Mouse (Mus musculus) midbrain, embryonic 10.5 days (tissue): ENCODE measurements around the gene Phyh. TPM values are rescaled to one million over a fixed set of nuclear protein-coding genes. Genes with fewer than 3 reads are reported as not detected.

ENCODE experiments used
- DNase-seq: peaks from one replicate; pipeline ENCODE4 v3.0.0-alpha.2; 2017; ENCODE audit warnings: low spot score
- H3K27ac ChIP-seq: fragments of 300-500 bp; sonication (generic); replicated peaks from 2 replicates; pipeline ENCODE4 v1.5.1; 2016; ENCODE audit warnings: mild to moderate bottlenecking
- H3K27me3 ChIP-seq: fragments of 300-500 bp; sonication (generic); 2 replicates; pipeline ENCODE4 v1.6.1; 2016; ENCODE audit warnings: low read depth, mild to moderate bottlenecking; ENCODE audit not compliant: poor library complexity, severe bottlenecking
- H3K36me3 ChIP-seq: fragments of 300-500 bp; sonication (generic); 2 replicates; pipeline ENCODE4 v1.6.1; 2016; ENCODE audit warnings: mild to moderate bottlenecking, moderate library complexity
- H3K4me1 ChIP-seq: fragments of 300-500 bp; sonication (generic); 2 replicates; pipeline ENCODE4 v1.6.1; 2016
- H3K4me3 ChIP-seq: fragments of 300-500 bp; sonication (generic); 2 replicates; pipeline ENCODE4 v1.5.1; 2016; ENCODE audit warnings: mild to moderate bottlenecking, moderate library complexity
- H3K9me3 ChIP-seq: fragments of 300-500 bp; sonication (generic); replicated peaks from 2 replicates; pipeline ENCODE4 v1.6.1; 2016; ENCODE audit warnings: mild to moderate bottlenecking
- WGBS: fragments of 180-500 bp; shearing (Covaris S2); methylation state at CpG from one replicate; pipeline ENCODE4 v1.1.7; 2016; 5-methylcytosine and 5-hydroxymethylcytosine counted together
- polyA plus RNA-seq: library from polyadenylated mRNA; unstranded; fragments of >200 nt; fragmentation: Nextera tagmentation; extraction: Ambion mirVana; gene quantifications from 2 replicates; pipeline ENCODE4 v1.2.1, GENCODE M21; 2016

The Phyh gene
- polyA plus RNA-seq = 36.3 and 41.4 TPM in 2 replicates

DNA sequence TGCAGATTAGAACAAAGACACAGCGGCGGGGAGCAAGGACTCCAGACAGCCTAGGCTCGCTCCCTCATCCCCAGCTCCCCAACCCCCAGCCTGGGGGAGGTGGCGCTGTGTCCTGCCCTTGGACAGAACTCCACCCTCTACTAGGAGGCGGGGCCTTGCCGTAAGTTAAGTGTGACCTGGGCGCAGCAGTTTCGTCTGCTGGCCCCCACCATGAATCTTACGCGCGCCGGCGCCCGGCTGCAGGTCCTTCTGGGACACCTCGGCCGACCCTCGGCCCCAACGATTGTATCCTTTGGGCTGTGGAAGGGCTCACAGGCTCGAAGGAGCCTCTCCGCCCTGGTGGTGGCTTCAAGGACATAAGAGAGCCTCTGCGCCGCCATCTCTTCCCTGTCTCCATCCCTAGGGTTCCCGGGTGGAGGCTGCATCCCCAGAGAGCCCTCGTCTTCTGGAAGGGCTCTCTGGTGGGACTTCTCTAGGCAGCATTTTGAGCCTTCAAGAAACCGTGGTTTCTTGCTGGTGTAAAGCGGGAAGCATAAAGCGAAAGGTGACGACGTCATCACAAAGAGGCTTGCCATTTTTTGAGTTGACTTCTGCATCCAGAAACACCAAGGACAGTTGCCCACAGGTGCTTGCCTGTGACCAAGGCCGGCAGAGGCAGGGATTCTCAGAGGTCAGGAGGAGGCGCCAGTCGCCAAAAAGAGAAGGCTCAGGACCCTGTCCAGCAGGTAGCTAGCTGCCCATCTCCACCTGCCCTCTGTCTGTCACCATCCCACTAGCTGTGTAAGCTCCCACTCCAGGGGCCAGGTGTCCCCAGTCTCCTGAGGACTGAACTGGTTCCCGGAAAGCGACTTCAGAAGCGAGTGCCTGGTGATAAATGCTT is at the start of gene Phyh:
Gene Phyh (plus strand): TSS at position 160 of the 880 bp plus-strand sequence.
- peak within 1 kb of the TSS; percentile 70 for H3K4me3 ChIP-seq
- WGBS = 7% methylated on average over 35 of the region's 35 CpGs
- no peaks in the 10 kb centered on the region for H3K27me3 ChIP-seq
- no peaks in the 10 kb centered on the region for H3K36me3 ChIP-seq
- H3K9me3 ChIP-seq = no peaks in the 10 kb centered on the region
- peak; percentile 86 for DNase-seq
- H3K27ac ChIP-seq = peak within 1 kb of the TSS; percentile 92
- H3K4me1 ChIP-seq = peaks cover 24% of the 10 kb centered on the region

GRCm38 (mm10) chr2:4872740-4873139 is 46.1 kb upstream of the Phyh start:
- Histone ChIP-seq H3K4me1 (no peaks in the 10 kb centered on the region), H3K27ac (no peak overlapping the region), H3K27me3 (no peaks in the 10 kb centered on the region), H3K4me3 (no peak overlapping the region), H3K36me3 (no peaks in the 10 kb centered on the region), H3K9me3 (no peaks in the 10 kb centered on the region)
- WGBS = 79% methylated on average over 9 of the region's 9 CpGs
- no peak for DNase-seq

DNA sequence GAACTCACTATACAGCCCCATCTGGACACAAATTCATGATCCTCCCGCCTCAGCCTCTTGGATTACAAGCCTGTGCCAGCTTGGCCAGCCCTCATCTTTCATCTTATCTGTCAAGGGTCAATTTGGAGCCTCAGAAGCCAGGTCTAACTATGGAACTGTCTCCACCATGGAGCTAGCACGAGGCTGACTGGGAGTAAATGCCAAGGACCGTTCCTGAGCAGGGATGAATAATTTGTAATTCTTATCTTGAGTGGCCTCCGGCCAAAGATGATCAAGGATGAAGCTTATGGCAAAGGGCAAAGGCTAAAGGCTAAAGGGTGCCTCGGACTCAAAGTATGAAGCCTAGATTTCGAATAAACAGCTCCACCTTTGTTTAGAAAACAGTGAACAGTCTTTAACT is 45.5 kb upstream of the Phyh start:
- Histone ChIP-seq H3K4me1 (no peaks in the 10 kb centered on the region), H3K36me3 (no peaks in the 10 kb centered on the region), H3K27me3 (no peaks in the 10 kb centered on the region), H3K9me3 (no peaks in the 10 kb centered on the region), H3K4me3 (no peak overlapping the region), H3K27ac (no peak overlapping the region)
- 81% methylated on average over 6 of the region's 6 CpGs for WGBS
- no peak for DNase-seq

DNA sequence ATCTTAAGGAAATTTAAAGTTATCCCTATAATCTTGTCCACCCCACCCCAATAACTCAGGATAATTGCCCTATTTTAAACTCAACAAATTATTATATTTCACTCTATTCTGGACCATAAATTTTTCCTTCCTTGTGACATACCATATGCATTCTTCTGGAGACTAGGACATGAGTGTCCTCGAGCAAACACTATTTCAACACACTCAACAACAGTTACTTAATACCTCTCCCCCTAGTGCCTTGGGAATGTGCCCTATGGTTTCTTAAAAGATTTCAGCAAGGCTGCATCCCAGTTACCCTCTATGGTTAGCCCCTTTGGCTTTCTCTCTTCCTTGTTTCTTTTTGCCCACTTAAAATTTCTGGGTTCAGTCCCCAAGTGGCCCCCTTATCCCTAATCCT is 43.7 kb upstream of the Phyh start:
- Histone ChIP-seq H3K4me3 (no peak overlapping the region), H3K9me3 (no peaks in the 10 kb centered on the region), H3K4me1 (peaks cover 9% of the 10 kb centered on the region), H3K36me3 (no peaks in the 10 kb centered on the region), H3K27me3 (no peaks in the 10 kb centered on the region), H3K27ac (no peak overlapping the region)
- WGBS = 81% methylated on average over 1 of the region's 1 CpGs
- DNase-seq = no peak

DNA sequence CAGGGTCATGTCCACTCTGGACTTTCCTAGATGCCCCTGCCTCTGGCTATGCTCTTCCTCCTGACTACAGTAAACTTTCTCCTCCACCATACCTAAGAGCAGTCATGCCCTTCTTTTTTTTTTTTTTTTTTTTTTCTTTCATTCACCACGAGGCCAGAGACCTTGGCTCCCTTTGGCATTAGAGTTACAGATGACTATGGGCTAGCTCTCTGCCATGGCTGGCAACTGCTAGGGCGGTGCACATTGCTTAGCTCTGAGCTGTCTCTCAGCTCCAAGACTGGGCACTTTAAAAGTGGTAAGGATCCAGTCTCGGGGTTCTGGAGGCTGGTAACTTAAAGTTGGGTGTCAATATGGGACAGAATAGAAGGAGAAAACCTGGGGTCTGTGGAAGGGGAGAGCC is 42.7 kb upstream of the Phyh start:
- no peaks in the 10 kb centered on the region for H3K9me3 ChIP-seq
- peaks cover 17% of the 10 kb centered on the region for H3K4me1 ChIP-seq
- H3K36me3 ChIP-seq = no peaks in the 10 kb centered on the region
- no peak overlapping the region for H3K27ac ChIP-seq
- H3K4me3 ChIP-seq = no peak overlapping the region
- DNase-seq = no peak
- WGBS = 77% methylated on average over 3 of the region's 3 CpGs
- H3K27me3 ChIP-seq = no peaks in the 10 kb centered on the region

DNA sequence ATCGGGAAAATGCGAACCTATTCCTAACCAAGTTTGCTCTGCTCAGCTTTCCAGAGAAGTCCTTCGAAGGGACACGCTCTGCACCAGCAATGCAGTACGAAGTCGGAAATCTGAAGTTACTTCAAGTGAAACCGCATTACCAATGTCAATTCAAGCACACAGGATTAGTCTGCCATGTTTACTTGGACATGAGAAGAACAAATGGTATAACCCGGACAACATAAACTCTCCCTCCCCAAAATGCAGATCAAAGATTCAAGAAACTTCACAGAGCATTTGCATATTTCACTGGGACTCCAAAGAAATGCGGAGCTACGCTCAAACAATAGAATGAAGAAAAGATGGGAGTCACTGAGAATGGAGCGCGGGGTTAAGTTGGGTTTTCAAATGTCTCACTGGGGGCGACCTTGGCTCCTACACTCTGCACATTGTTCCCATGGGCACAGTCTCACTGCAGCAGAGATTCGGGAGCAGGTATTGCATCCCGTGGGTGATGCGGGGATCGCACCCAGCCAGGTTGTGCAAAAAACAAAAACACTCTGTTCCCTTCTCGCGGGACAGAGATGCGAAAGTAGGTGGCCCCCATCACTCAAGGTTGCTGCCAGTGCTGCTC is 38.0 kb upstream of the Phyh start:
- Histone ChIP-seq H3K27me3 (no peaks in the 10 kb centered on the region), H3K9me3 (no peaks in the 10 kb centered on the region), H3K4me1 (peaks cover 31% of the 10 kb centered on the region), H3K36me3 (peaks cover 19% of the 10 kb centered on the region), H3K4me3 (peak overlapping the region; percentile 91), H3K27ac (peak overlapping the region; percentile 100)
- peak; percentile 61 for DNase-seq
- WGBS = 3% methylated on average over 20 of the region's 20 CpGs

- DNase-seq = peak; percentile 87
- H3K27ac ChIP-seq = peak within 1 kb of the TSS; percentile 100
- under 1% methylated on average over 104 of the region's 115 CpGs for WGBS
- H3K9me3 ChIP-seq = no peaks in the 10 kb centered on the region
- H3K4me1 ChIP-seq = peaks cover 31% of the 10 kb centered on the region
- H3K36me3 ChIP-seq = peaks cover 27% of the 10 kb centered on the region
- H3K4me3 ChIP-seq = peak within 1 kb of the TSS; percentile 91
- H3K27me3 ChIP-seq = no peaks in the 10 kb centered on the region
These were observed 37.2 kb upstream of the Phyh start, which contains the start of gene Sephs1 for GRCm38 (mm10) chr2:4881350-4882248. Gene Sephs1, plus strand, starts transcription at chr2:4881564.

GRCm38 (mm10) chr2:4882249-4882791 is 36.5 kb upstream of the Phyh start:
- Histone ChIP-seq H3K9me3 (no peaks in the 10 kb centered on the region), H3K4me1 (peaks cover 31% of the 10 kb centered on the region), H3K27ac (peak overlapping the region; percentile 100), H3K36me3 (peaks cover 34% of the 10 kb centered on the region), H3K4me3 (peak overlapping the region; percentile 91), H3K27me3 (no peaks in the 10 kb centered on the region)
- under 1% methylated on average over 60 of the region's 63 CpGs for WGBS
- peak; percentile 75 for DNase-seq

DNA sequence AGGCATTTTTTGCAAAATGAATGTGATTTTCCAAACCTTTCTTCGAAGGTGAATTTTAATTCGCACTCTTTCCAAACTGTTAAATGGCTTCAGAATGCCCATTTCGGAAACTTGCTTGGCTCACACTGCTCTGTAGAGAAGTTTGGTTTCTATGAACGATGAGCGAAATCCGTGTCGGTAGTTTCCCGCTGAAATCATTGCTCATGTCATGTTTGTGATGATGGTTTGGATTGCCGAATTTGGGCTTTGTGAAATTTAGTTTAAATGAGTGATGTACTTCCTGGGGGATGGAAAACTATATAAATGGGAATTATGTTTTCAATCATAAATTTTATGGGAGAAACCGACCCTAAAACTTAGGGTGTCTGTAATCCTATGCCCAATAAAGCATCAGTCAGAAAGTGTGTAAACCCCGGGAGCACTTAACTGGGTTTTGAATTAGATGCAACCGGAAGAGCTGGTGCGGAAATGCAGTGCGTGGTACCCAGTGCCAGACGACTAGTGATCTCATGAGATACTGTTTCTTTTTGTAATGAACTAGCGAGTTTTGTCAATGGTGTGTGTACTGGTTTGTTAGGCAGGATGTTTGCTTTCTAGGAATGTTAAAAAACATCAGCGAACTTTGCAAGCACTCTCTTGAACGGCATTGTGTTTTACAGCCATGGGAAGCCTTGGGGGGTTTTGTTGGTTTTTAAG is 35.7 kb upstream of the Phyh start:
- DNase-seq = no peak
- Histone ChIP-seq H3K27me3 (no peaks in the 10 kb centered on the region), H3K4me1 (peaks cover 31% of the 10 kb centered on the region), H3K36me3 (peaks cover 42% of the 10 kb centered on the region), H3K27ac (peak overlapping the region; percentile 100), H3K4me3 (peak overlapping the region; percentile 91), H3K9me3 (no peaks in the 10 kb centered on the region)
- 3% methylated on average over 18 of the region's 18 CpGs for WGBS

GRCm38 (mm10) chr2:4886896-4887295 is 31.9 kb upstream of the Phyh start:
- peaks cover 80% of the 10 kb centered on the region for H3K36me3 ChIP-seq
- H3K9me3 ChIP-seq = no peaks in the 10 kb centered on the region
- H3K4me3 ChIP-seq = no peak overlapping the region
- WGBS = 94% methylated on average over 6 of the region's 6 CpGs
- H3K4me1 ChIP-seq = peaks cover 14% of the 10 kb centered on the region
- no peaks in the 10 kb centered on the region for H3K27me3 ChIP-seq
- DNase-seq = no peak
- H3K27ac ChIP-seq = no peak overlapping the region

DNA sequence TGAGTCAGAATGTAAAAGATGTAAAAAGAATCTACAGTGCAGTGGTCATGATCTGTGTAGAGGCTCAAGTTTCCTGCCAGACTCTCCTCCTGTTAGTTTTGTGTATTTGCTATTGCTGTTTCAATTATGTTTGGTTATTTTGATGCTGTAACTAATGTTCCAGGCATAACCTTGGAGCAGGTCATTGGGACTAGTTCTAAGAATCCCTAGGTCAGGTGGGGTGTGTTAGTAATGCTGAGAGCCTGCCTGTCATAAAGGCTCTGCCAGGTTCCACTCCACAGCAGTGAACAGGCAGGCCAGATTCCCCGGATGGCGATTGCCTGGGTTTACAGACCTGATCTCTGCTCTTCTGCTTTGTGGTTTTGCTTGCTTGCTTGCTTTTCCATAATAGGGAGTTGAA is 23.2 kb upstream of the Phyh start:
- DNase-seq = no peak
- H3K27me3 ChIP-seq = no peaks in the 10 kb centered on the region
- no peak overlapping the region for H3K4me3 ChIP-seq
- H3K4me1 ChIP-seq = no peaks in the 10 kb centered on the region
- 90% methylated on average over 2 of the region's 2 CpGs for WGBS
- no peak overlapping the region for H3K27ac ChIP-seq
- H3K9me3 ChIP-seq = no peaks in the 10 kb centered on the region
- H3K36me3 ChIP-seq = peaks cover 96% of the 10 kb centered on the region

DNA sequence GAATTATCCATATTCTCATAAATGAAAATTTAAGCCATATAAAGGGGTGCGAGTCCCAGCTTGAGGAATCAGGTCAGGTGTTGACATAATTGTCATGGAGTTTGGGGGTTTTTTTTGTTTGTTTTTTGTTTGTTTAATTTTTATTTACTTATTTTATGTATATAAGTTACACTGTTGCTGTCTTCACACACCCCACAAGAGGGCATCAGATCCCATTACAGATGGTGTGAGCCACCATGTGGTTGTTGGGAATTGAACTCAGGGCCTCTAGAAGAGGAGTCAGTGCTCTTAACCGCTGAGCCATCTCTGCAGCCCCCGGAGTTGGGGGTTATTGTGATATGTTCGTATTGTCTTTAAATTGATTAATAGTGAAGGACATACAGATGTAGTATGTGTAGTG is 21.8 kb upstream of the Phyh start:
- WGBS = 96% methylated on average over 4 of the region's 4 CpGs
- H3K9me3 ChIP-seq = no peaks in the 10 kb centered on the region
- H3K4me1 ChIP-seq = no peaks in the 10 kb centered on the region
- H3K27ac ChIP-seq = no peak overlapping the region
- no peak overlapping the region for H3K4me3 ChIP-seq
- no peak for DNase-seq
- no peaks in the 10 kb centered on the region for H3K27me3 ChIP-seq
- H3K36me3 ChIP-seq = peaks cover 96% of the 10 kb centered on the region
